Mouse (Mus musculus) kidney, postnatal 4 days (tissue): ENCODE data around the gene Etfdh.

ENCODE experiments used
- DNase-seq, 2 experiments: peaks; one replicate each; pipeline ENCODE4 v3.0.0; 2021; ENCODE audit warnings: mixed read lengths in 2 of 2

The Etfdh gene

DNA sequence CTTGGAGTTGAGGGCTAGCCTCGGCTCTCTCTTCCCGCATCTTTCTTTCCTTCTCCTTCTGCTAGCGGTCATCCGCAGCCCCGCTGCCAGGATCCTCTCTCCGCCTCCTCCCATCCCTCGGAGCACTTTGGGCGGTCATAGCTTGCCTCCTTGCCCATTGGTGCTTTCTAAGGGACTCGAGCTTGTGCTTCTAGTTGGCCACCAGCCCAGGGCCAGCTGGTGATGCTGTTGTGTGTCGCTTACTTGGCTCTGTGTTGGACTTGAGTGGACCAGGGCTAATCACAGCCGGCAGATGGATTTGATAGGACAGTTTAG, at the start of gene Etfdh:
Gene Etfdh, minus strand, starts transcription at position 85 of the 315 bp plus-strand sequence.
- peak; percentile 79 to 87 for DNase-seq

GRCm38 (mm10) chr3:79676411-79676810, 47.1 kb upstream of the Etfdh start:
- DNase-seq = no peak

DNA sequence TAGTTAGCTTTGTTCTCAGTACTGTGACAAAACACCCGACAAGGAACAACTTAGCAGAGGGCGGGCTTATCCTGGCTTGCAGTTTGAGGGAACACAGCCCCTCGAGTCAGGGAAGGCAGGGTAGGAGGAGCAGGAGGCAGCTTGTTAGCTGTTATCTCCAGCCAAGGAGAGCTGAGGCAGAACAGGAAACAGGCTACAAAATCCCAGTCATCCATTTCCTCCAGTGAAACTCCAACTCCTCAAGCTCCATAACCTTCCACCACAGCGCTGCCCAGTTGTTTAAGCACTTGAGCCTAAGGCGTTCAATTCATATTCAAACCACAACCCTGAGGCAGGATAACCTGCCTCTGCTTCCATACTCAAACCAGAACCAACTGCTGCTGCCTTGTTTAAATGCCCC, 45.3 kb upstream of the Etfdh start:
- DNase-seq = no peak

DNA sequence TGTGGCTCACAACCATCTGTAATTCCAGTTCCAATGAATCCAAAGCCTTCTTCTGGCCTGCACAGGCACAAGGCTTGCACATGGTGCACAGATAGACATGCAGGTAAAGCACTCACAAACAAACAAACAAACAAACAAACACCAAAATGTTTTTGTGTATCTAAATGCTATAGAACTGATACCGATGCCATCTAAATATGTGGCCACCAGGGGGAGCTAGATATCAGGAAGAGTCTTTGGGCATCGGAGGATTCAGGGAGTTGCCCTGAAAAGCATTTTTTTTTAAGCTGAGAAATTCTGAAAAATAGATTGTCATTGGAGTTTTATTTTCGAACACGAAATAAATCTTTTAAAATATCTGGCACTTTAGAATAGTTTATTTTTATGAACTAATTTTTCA, 43.8 kb upstream of the Etfdh start:
- DNase-seq = peak; percentile 71 to 77

GRCm38 (mm10) chr3:79672188-79672587, 42.9 kb upstream of the Etfdh start:
- no peak for DNase-seq

GRCm38 (mm10) chr3:79670556-79670955, 41.3 kb upstream of the Etfdh start:
- peak; percentile 27 to 53 for DNase-seq

DNA sequence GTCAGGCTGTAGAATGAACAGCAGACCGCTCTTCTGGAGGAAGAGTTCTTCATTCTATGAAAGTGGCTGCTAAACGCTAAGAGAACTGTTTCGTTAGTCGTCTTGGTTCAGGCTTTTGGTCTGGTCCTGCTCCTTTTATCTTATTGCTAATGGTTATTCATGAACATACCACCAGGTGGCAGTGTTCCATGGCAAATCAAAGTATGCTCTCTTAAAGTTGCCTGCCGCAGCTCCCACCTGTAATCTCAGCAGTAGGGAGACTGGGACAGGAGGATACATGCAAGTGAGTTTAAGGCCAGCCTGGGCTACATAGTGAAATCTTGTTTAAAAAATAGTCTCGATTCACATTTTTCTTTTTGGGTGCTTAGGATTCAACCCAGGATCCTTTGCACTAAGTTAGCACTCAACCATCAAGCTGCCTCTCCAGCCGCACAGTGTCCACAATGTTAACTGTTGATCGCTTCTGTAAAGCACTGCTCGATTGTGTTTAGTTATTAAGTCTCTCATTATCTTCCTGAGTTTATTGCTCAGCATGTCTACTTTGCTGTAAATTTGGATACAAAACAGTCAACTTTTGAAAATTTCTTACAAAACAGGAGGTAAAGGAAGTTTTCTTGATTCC, 35.6 kb upstream of the Etfdh start:
- DNase-seq = peak; percentile 33 to 51

GRCm38 (mm10) chr3:79656682-79657081, 27.4 kb upstream of the Etfdh start:
- DNase-seq = no peak

GRCm38 (mm10) chr3:79652129-79652528, 22.8 kb upstream of the Etfdh start:
- DNase-seq = no peak

DNA sequence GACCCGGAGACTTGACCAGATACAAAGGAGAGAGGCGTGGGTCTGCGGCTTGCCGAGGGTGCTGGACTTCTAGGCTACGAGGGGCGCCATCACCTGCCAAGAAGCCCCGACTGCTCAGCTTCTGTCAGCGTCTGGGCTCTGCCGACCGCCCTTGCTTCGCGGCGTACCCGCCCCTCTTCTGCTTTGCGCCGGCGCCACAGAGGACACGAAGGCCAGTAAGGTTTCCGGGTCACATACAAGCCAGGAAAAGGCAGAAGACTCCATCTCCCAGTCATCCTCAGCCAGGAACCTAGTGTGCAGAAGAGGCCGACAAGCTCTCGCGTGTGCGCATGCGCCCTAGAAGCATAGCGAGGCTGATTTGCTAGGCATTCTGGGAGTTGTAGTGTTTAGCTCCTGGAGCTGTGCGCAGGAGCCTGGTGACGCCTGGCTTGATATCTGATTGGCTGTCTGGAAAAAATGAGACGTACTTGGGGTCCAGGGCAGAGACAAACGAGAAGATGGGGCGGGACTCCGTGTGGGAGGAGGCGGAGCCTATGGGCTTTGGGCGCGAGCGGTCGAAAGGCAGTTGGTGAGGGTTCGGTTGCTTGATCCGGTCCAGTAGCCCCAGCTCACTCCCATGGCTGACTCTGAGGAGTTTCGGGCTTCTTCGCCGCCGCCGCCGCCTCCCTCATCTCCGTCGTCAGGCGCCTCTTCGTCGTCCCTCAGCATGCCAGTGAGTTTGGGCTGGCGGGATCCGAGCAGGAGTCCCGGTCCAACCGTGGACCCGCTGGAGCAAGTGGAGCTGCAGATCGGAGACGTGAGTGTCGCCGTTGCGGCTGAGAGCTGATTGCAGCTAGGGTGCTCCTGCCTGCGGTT, 512 bp downstream of the Etfdh start, which contains the start of gene 4930579G24Rik:
Gene 4930579G24Rik, plus strand, starts transcription at position 519 of the 855 bp plus-strand sequence.
- peak; percentile 93 to 96 for DNase-seq

GRCm38 (mm10) chr3:79628182-79628560, 1.1 kb downstream of the Etfdh start:
- DNase-seq = no peak

GRCm38 (mm10) chr3:79627484-79628181, 1.7 kb downstream of the Etfdh start:
- no peak for DNase-seq

DNA sequence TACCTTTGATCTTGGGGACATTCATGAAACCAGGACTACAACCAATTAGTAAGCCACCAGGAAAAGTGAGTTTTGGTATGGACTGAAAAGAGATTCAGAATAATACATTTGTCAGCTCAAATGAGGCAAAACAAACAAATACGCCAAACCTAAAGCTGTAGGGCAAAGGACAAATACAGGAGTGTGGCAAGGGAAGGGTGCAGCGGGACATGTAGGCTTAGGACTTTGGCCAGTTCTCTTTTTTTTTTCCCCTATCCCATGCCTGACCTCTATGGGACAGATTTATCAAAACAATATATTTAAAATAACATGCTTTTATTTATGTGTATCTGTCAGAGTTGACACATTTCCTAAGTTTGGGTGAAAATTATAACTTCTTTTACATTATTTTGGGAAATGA, 19.4 kb downstream of the Etfdh start:
- no peak for DNase-seq

DNA sequence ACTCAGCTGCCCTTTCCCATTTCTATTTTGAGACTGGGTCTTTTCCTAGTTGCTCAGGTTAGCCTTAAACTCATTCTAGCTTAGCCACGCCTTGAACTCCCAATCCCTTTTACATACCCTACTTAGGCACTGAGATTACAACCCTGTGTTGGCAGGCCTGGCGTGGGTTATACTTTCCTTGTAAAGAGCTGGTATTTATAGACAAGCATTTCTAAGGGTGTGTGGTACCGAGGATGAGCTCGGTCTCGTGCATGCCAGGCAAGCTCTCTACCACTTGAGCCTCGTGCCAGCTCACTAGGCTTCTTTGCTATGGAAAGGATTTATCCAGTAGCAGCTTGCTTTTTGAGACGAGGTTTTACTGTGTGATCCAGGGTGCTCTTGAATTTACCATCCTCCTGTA, 33.8 kb downstream of the Etfdh start:
- no peak for DNase-seq

DNA sequence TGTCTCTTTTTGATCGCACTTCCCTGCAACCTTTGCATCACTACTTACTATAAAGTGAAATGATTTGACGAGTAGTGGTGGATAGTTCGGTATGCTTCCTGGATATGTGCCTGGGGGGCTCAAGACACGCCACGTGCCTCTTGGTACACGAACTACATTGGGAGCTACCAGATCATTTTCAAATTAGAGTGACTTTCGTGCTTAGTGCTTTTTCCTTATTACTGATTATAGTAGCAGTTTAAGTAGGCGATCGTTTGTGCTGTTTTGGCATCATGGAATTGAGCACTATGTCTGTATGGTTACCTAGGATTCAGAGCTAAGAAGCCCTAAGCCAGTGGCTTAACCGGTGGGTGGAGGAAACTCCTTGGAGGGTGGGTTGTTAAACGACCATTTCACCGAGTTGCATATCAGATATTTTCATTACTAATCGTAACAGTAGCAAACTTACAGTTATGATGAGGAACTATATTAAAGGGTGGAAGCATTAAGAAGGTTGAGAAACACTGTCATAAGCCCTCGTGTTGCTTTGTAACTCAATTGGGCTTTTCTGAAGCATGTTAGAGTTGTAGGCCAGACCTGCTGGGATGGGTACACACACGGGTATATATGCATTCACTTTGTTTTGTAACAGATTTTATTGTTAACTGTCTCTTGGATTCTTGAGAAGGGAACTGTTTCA, 37.4 kb downstream of the Etfdh start:
- DNase-seq = no peak

DNA sequence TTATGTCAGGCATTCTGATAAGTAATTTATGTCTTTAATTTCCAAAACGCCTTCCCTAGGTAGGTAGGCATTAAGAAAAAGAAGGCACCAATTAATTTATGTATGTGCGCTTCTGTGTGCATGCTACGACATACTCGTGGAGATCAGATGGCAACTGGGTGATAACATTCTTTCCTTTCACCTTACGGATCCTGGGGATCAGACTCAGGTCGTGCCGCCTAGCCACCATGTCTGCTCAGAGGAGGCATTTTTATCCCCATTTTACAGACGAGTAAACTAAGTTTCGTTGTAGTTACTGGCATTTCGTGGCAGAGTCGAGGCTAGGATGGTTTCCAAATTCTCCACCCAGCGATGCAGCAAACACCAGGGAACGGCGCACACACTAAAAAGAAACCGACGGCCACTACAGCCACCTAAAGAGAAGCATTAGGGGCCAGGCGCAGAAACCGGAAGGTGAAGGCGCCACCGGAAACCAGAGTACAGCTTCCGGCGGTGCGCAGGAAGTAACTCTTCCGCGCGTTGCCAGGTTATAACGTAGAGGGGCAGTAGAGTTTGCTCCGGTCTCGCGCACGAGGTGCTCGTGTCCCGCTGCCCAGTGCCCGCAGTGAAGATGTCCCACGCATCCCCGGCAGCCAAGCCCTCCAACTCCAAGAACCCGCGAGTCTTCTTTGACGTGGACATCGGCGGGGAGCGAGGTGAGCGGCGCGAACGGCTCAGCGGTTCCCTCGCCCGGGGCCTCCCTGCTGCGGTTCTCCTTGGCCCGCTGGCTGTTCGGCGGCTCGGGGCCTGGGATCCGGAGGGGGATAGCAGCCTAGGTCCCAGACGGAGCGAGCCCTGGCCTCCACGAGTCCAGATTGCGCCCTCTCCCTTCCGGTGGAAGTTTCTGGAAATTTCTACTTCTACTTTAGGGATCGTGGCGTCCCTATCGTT, 38.2 kb downstream of the Etfdh start, which contains the start of gene Ppid:
Gene Ppid, plus strand, starts transcription at position 480 of the 930 bp plus-strand sequence.
- peak; percentile 82 to 89 for DNase-seq

- DNase-seq = no peak
These were observed 39.6 kb downstream of the Etfdh start for GRCm38 (mm10) chr3:79589671-79590070.

DNA sequence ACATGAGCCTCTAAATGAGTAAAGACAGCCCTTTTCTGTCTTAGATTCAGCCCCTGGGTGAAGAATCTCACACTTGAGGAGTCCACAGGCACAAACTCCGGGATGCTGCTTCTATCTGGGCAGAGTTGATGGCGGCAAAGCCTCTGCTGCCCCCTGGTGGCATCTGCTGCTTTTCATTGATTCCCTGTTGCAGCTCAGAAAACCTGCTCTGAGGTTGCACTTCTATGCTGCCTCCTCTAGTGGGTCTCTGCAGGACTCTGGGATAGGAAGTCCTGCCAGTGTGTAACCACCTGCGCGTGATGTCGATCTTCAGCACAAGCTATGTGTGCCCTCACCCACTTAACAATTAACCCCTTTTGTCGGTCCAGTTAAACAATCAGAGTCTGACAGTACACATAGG, 42.5 kb downstream of the Etfdh start:
- DNase-seq = peak; percentile 94 to 95

DNA sequence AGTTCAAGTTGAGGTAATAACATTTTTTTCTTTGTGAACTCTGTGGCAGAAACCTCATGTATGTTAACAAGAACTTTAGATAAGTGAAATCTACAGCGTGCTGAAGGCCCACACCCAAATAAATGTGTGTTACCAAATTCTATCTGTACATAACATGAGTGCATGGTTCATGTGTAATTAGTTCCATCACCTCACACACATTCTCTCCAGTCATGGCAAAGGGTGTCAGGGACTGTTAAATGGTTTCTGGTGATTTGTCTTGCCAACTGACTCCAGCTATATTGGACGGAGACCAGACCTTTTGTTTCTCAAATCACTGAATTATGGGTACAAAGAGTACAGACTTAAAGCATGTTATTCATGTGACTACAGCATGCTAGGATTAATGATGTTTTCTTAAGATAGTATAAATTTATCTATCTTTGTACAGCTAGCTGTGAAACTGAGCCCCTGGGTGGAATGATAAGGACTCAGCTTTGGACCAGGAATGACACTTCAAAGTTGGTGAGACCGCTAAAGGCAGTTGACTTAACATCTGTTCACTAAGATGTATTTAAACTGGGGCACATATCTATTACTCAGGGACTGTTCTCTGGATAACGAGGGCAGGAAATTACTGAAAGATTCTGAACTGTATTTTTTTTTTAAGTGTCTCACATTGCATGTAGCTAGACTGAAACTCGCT, 49.3 kb downstream of the Etfdh start:
- no peak for DNase-seq

GRCm38 (mm10) chr3:79578164-79578563, 51.1 kb downstream of the Etfdh start:
- no peak for DNase-seq

DNA sequence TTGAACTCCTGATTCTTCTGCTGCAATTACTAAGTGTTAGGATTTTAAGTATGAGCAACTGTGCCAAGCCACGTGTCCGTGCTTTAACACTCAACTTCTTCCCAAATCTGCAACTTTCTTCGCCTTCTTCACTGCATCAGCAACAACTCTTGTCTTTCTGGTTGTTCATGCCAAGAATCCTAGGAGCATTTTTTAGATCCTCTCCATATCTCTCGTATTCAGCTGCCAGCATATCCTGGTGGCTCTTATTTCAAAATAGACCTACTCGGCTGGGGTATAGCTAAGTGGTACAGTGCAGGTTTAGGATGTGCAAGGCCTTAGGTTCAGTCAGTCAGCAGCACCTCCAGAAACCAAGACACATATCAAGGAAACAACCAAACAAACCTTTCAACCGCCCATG, 51.7 kb downstream of the Etfdh start:
- no peak for DNase-seq
